ENCODE assay signal across 23 mouse cellular contexts in the genomic region with DNA sequence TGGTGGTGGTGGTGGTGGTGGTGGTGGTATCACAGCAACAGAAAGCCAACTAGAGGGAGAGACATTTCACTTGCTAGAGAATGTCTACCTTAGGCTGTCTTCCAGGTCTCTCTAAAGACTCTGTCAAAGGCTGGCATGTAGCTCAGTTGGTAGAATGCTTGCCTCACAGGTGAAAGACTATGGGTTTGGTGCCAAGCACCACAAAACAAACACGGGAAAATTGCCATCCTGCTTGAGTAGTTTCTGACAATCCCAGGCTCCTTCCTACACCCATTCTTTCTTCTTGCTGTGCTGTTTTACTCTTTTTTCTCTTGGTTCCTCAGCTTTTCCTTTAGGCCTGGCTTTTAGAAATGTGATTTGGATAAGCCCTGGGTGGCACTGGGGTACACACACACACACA. TPM values are rescaled to one million over a fixed set of nuclear protein-coding genes. Genes with fewer than 3 reads are reported as not detected.
DNase-seq lines count a peak whose midpoint lies in the region; TF ChIP-seq lines count a peak whose summit lies in the region.
"Had no signal": no experiment of that assay in that cellular context is flagged by ENCODE, and none has a peak within 500 bp of the region (broad histone marks: within the 10 kb centered on the region; RNA-seq: fewer than 3 reads in every experiment).

No protein-coding gene starts in this region.

- TF ChIP-seq CTCF in kidney, adult 2 months (conservative IDR thresholded peaks at IDR 0.05; ENCODE audit: insufficient read depth, insufficient read length, low read depth, low read length) = no peak

- no peak overlapping the region for H3K4me3 ChIP-seq in kidney, adult 2 months (ENCODE audit: insufficient read depth, low read depth, low read length)
- H3K4me3 ChIP-seq: embryonic facial prominence, embryonic 10.5 days; embryonic facial prominence, embryonic 12.5 days; forebrain, embryonic 10.5 days; forebrain, embryonic 12.5 days had no signal

- no peak for TF ChIP-seq POLR2A in kidney, adult 2 months (IDR thresholded peaks at IDR 0.05; ENCODE audit: low read depth, low read length)

- H3K27ac ChIP-seq in kidney, adult 2 months (ENCODE audit: insufficient read depth, low read depth, low read length) = no peak overlapping the region
- H3K27ac ChIP-seq: embryonic facial prominence, embryonic 10.5 days; embryonic facial prominence, embryonic 12.5 days; forebrain, embryonic 10.5 days; forebrain, embryonic 12.5 days had no signal

- no peaks in the 10 kb centered on the region for H3K36me3 ChIP-seq in kidney, adult 2 months (ENCODE audit: control insufficient read depth, insufficient read depth, low read length)
- H3K36me3 ChIP-seq: embryonic facial prominence, embryonic 10.5 days; embryonic facial prominence, embryonic 12.5 days; forebrain, embryonic 10.5 days; forebrain, embryonic 12.5 days had no signal

- H3K4me1 ChIP-seq in kidney, adult 2 months (ENCODE audit: control insufficient read depth, insufficient read depth, low read length) = no peaks in the 10 kb centered on the region

- WGBS in kidney, adult 2 months = 38% methylated on average over 1 of the region's 1 CpGs

- peak; percentile 59 to 70 for DNase-seq in lung, adult 18-20 months
- no peak for DNase-seq in lung, postnatal 10 days
- peak; percentile 42 for DNase-seq in lung, postnatal 25 days (ENCODE audit: low spot score)
- no peak for DNase-seq in lung, postnatal 4 days
- DNase-seq in adipocyte (ENCODE audit: low spot score) = peak; percentile 16
- peak; percentile 36 for DNase-seq in fibroblast of lung, adult 2 months (ENCODE audit: low read depth)
- DNase-seq in kidney, adult 2 months = no peak
- DNase-seq: adrenal gland, adult 8-10 months; adrenal gland, postnatal 14 days; adrenal gland, postnatal 36 days; cerebellum, adult 11-12 months; cerebellum, adult 2 months; cerebellum, adult 9-10 months; cerebellum, postnatal 10 days; cerebellum, postnatal 25 days had no signal

- H3K27me3 ChIP-seq in kidney, adult 2 months (replicated peaks; ENCODE audit: control insufficient read depth, insufficient read depth, low read length) = no peaks in the 10 kb centered on the region
- H3K27me3 ChIP-seq: embryonic facial prominence, embryonic 12.5 days had no signal

RNA-seq across cellular contexts. Expression of a gene that starts 5.1 kb away (rescaled TPM):
- not detected in 2 replicates for polyA plus RNA-seq in kidney, adult 2 months (2012; rRNA removed)
- polyA plus RNA-seq: C2C12; cerebellum, adult 2 months; cortical plate, adult 2 months; embryonic facial prominence, embryonic 10.5 days; forebrain, embryonic 10.5 days; forebrain, embryonic 12.5 days; forebrain, embryonic 14.5 days; forebrain, embryonic 16.5 days had no signal

Comparison
In these comparisons a context has a peak if more than half of its experiments do, and no peak if none do; other contexts are left out.
1. DNase-seq: peak in lung, adult 18-20 months (2 of 2), lung, postnatal 25 days (single experiment), adipocyte (single experiment) and fibroblast of lung, adult 2 months (single experiment); none in lung, postnatal 10 days (single experiment), lung, postnatal 4 days (0 of 2) and kidney, adult 2 months (single experiment).